Mouse (Mus musculus) left cerebral cortex, postnatal 10 days (tissue): ENCODE data around the gene Abcc9. TPM values are rescaled to one million over a fixed set of nuclear protein-coding genes. Genes with fewer than 3 reads are reported as not detected.
A peak's percentile ranks its signal among the peaks of the same experiment; 100 is the strongest.

Experiments
- DNase-seq, 2 experiments: peaks; one replicate each; pipeline ENCODE4 v3.0.0; 2021 to 2022; ENCODE audit warnings: low spot score in 2 of 2, mixed read lengths in 1 of 2; ENCODE audit errors: extremely low spot score in 1 of 2
- intact Hi-C: fragments of 180-260 bp; cut with DNase I; formaldehyde crosslinking; loops from one replicate; pipeline ENCODE4 v1.15.1; 2025
- total RNA-seq, 2 experiments: library from RNA; stranded (reverse); gene quantifications; 2 replicates each; pipeline ENCODE4 v1.2.3; 2021

Abcc9 gene
- total RNA-seq, 2 experiments from 2014 or later, result 8.2 TPM

DNA sequence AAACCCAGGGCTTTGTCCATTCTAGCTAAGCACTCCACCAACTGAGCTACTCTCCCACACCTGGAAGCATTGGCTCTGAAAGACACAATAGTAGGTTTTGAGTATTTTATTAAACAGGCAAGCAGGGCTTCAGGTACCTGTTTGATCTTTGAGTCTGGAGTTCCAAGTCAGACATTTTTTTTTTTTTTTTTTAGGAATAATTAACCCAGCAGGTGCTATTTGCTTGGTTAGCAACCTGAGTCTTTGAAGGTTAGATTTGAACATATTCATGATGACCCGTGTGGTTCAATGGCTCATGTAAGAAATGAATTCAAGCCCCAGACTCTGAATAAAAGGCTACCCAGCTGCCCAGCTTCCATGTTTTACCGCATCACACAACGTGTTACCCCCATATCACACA, 137.4 kb downstream of the Abcc9 start:
- intact Hi-C loops, result no loop called here
- DNase-seq, result no peak

DNA sequence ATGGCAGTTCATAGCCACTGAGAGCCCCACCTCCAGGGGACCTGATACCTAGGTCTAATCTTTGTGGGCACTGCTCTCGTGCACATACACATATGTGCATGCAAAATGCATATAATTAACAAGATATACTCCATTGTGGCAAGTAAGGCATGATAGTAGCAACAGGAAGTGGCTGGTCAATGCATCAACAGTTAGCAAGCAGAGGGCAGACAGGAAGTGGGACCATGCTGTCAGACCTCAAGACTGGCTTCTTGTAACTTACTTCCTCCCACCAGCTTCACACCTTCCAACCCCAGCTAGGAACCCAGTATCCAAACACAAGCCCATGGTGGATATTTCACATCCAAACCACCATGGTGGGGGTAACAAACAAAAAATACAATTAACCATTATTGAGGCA, 141.0 kb downstream of the Abcc9 start:
- no peak for DNase-seq
- intact Hi-C loops, result no loop called here

GRCm38 (mm10) chr6:142558772-142559679, 143.1 kb downstream of the Abcc9 start:
- intact Hi-C loops, result no loop called here

GRCm38 (mm10) chr6:142558076-142558475, 144.0 kb downstream of the Abcc9 start:
- intact Hi-C loops, result no loop called here
- no peak for DNase-seq

More at GRCm38 (mm10) chr6:142558772-142559679, 143.1 kb downstream of the Abcc9 start:
- DNase-seq, result no peak

DNA sequence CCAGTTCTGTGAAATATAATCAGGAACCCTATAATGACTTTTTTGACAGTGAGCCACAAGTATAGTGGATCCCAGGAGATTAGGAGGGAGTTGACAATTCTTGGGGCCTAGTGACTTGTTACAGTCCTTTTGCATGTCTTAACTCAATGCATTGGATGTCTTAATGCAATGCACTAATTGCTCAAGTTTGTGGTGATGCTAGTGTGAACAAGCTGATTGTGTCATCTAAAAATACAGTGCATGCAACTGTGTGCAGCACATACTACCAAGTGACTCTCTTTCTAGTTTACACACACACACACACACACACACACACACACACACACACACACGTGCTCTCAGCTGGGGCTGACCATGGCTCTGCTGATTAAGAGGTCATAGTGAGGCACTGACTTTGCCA, 146.1 kb downstream of the Abcc9 start:
- intact Hi-C loops, result no loop called here

GRCm38 (mm10) chr6:142551482-142551881, 150.6 kb downstream of the Abcc9 start:
- intact Hi-C loops, result no loop called here
- DNase-seq, result no peak

More for the DNA sequence above, 146.1 kb downstream of the Abcc9 start:
- no peak for DNase-seq

DNA sequence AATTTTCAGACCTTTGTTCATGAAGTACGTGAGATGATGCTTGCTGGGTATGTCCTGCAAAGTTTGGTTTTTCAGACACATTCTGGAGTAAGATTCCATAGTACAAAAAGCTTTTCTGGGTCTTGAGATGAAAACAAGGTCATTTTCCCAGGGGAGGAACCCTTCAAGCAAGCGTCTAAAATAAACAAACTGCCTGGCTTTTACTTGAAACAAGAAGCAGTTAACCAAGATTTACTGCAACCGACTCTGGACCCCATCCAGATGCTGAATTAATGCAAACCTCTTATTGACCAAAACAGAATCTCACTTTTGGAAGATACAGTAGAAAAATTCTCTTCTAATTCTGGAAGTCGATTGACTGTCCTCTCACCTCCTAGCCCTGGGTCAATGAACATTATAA, 151.2 kb downstream of the Abcc9 start:
- intact Hi-C loops, result no loop called here
- no peak for DNase-seq

DNA sequence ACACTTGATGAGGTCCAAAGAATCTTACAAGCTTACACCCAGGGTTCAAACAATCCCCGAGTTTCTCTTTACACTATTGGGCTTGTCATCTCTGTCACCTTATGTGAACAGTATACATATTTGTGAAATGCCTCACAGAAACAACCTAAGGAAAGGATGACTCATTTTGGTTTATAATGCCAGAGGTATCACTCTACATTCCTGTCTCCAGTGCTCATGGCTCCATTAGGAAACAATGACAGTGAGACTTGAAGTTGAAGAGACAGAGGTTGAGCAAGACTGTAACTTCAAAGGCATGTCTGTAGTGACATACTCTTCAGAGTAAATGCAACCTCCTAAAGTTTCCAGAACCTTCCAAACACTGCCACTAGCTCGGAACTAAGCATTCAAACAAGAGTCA, 153.7 kb downstream of the Abcc9 start:
- DNase-seq, result no peak

DNA sequence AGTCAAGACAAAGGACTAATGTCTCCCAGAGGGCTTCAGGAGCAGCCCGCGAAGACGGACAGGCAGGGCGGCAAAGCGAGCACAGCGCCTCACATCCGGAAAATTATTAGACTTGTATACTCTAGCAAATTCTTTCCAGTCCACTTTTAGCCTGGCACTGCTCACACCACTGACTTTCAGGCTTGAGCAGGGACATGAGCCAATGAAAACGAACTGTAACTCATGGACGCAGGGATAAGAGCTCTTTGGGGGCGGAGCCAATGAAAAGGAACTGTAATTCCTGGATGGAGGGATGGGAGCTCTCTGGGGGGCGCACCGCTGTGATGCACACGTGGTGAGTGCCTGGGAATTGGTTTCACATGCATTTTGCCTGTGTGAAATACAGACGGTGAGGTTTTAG, 157.0 kb downstream of the Abcc9 start:
- intact Hi-C loops, result no loop called here
- peak in 1 of 2 experiments; percentile 73 for DNase-seq

More for the DNA sequence above, 153.7 kb downstream of the Abcc9 start:
- intact Hi-C loops, result no loop called here

DNA sequence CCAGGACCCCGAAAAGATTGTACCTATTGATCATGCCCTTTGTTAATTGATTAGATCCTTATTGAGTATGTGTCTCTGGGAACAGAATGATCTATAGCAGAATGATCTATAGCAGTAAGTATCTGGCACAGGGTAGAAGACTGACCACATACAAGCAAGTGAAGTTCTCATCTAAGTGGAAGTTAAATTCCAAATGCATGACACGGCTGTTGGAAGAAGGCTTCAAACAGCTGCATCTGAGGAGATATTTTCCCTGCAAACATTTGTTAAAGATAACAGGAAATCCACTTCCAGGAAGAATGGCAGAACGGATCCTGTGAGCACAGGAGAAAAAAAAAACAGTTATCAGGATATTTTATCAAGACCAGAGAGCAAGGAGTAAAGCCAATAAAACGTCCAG, 158.5 kb downstream of the Abcc9 start:
- no peak for DNase-seq
- intact Hi-C loops, result no loop called here

GRCm38 (mm10) chr6:142542800-142543175, 159.3 kb downstream of the Abcc9 start:
- no peak for DNase-seq
- intact Hi-C loops, result no loop called here

DNA sequence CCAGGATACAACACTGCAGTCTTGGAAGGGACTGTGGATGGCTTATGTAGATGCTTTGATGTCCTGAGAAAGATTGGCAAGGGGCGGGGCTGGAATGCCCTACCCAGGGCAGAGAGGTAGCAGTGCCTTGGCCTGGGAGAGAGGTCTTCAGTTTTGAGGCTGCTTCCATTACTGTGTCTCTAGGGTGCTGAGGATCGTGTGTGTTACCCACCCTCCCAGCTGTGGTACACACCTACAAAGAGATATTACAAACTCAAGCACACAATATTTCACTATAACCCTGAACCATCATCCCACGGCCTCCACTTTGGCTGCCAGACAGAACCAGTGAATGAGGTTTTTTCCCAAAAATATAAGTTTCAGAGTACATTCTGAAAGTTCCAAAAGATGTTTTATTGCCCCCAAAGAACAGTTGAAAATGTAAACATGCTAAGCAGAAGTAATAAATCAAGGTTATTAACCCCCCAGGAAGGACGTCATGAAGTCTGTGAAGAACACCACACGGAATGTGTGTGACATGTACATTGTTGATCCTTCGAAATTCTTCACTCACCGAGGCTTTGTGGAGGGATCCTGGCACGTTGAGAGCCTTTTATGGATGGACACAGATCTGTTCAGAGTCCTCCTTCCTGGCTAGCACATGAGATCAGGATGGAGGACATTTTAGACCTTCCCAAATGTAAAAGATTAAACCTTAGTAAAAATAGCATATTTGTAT, 159.9 kb downstream of the Abcc9 start:
- intact Hi-C loops, result no loop called here
- no peak for DNase-seq

- intact Hi-C loops, result no loop called here
- no peak for DNase-seq
These were observed 161.5 kb downstream of the Abcc9 start for GRCm38 (mm10) chr6:142540561-142541160.

DNA sequence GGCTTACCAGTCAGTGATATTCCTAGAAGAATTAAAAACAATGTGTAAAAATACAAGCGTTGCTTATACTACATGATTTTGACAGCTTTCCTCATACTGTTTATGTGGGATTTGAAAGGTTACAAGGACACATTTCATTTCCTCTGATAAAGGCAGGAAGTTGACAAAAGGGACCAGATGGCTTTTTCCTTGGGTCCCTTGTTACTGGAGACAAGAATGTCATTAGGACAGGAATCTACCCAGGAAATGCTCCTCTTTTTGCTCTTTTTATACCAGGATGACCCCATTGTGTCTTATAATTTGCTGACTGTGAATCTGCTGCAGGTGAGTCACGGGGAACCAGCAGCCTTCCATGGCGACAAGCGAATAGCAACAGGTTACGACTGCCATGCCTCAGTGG, 162.0 kb downstream of the Abcc9 start:
- no peak for DNase-seq
- intact Hi-C loops, result no loop called here

DNA sequence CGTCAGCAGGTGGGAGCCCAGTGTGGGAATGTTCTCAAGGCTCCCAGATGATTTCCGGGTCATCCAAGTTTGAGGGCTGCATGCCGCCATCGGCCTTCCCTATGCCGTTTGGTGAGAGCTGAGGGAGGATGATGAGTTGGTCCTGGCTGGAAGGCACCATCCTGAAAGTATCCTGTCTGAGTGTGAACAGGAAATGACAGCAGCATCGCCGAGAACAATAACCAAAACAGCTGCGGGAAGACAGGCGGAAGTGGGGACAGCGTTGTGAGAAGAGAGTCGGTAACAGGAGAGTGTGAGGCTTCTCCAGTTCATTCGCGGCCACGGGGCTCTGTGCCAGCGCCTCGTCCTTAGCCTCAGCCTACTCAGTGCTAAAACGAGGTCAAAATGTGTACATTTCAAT, 163.6 kb downstream of the Abcc9 start:
- DNase-seq, result peak in 1 of 2 experiments; percentile 47
- intact Hi-C loops, result no loop called here

Other genes starting within 250 kb of the Abcc9 start
- not detected for gene Gys2, start 229.2 kb downstream of the Abcc9 start, total RNA-seq
- gene Ldhb, start 194.4 kb downstream of the Abcc9 start, total RNA-seq, result 100 to 1,000 TPM; 466 to 479 TPM
- 1 to 10 TPM; 4.1 to 5.4 TPM for gene Kcnj8, start 130.7 kb downstream of the Abcc9 start, total RNA-seq
- gene Cmas, start 54.4 kb upstream of the Abcc9 start, total RNA-seq, result 100 to 1,000 TPM; 141 to 143 TPM
- under 1 TPM; 0.16 to 0.19 TPM for gene Sult6b2, start 102.2 kb upstream of the Abcc9 start, total RNA-seq